Mouse (Mus musculus) spleen, postnatal 14 days (tissue): ENCODE measurements around the gene Cenps.
A peak's percentile ranks its signal among the peaks of the same experiment; 100 is the strongest.

Experiments
- DNase-seq, 2 experiments: peaks; one replicate each; pipeline ENCODE4 v3.0.0; 2021 to 2022; ENCODE audit warnings: low spot score in 2 of 2

The Cenps gene

DNA sequence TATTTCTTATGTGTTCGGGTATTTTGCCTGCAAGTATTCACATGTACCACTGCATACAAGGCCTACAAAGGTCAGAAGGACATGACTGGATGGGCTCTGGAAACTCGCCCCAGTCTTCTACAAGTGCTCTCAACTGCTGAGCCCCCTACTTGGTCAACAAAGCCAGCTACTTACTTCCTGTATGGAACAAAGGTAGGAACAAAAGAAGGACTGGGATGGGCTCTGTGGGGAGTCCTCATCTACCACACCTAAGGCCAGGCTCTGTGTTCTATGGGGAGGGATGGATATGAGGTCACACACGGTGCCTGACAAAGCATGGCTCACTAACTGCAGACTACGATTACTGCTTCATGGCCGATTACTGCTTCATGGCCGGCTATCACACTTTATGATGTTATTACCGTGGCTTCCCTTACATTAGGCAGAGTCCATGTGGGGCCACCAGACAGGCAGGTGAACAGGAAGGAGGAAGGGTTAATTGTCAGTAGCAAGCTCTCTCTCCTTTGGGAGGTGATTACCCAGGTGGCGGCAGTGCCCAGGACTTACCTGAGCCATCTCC is 20.1 kb upstream of the Cenps start:
- no peak for DNase-seq

DNA sequence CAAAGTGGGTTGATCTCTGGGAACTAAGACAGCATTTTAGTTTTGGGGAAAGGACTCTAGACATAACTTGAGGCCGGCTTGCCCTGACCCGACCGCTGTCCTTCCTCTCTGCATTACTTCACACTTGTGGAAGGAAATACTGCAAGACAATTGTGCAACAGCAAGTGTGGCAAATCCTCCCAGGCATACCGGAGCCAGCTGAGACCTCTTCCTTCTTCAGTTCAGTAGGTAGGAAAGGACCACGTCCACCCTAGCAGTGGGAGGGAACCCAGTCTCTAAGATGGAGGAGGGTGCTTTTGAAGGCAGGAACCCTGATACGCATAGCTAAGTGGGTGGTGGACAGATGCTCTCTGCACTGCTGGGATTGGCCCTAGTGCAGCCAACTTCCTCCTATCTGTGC is 18.3 kb upstream of the Cenps start:
- no peak for DNase-seq

DNA sequence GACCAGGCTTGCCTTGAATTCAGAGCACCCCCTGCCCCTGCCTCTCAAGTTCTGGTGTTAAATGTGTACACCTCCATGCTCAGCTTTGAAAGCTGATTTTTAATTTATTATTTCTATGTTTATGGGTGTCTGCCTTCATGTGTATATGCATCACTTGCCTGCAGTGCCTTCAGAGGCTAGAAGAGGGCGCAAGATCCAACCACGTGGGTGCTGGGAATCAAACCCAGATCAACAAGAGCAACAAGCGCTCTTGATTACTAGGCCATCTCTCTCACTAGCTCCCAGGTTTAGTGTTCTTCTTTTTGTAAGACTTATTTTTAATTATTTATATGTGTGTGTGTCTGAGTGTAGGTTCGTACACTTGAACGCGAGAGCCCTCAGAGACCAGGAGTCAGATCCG is 17.4 kb upstream of the Cenps start:
- DNase-seq = no peak

DNA sequence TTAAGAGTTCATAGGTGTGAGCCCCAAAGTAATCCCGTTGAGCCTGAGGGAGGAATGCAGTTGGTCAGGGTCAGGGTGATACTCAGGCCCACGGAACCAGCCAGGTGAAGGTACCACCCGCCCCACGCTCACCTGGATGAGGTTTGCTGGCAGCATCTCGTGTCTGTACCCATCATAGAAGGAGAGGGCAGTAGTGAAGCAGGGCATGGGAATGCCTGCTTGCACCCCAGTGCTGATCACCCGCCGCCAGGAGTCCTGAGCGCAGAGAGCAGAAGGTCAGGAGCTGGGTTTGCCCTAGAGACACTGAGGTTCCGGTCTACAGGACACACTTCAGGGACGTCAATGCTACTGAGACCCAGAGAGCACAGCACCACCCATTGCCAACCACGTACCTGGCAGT is 13.3 kb upstream of the Cenps start:
- no peak for DNase-seq

DNA sequence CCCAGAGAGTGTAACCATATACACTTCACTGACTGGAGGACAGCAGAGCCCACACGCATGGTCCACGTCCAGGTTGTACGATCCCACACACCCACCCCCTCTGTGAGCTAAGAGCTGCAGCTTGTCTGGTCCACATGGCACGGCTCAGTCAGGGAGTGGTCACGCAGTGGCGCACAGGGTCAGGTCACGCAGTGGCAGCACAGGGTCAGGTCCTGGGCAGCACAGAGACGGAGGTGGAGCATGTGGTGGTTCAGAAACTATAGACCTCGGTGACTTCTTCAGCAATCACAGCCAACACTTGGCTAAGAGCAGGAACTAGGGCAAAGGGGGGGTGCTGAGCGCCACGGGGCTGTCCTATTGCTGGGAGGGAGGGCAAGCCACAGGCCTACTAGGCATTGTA is 12.8 kb upstream of the Cenps start:
- DNase-seq = no peak

DNA sequence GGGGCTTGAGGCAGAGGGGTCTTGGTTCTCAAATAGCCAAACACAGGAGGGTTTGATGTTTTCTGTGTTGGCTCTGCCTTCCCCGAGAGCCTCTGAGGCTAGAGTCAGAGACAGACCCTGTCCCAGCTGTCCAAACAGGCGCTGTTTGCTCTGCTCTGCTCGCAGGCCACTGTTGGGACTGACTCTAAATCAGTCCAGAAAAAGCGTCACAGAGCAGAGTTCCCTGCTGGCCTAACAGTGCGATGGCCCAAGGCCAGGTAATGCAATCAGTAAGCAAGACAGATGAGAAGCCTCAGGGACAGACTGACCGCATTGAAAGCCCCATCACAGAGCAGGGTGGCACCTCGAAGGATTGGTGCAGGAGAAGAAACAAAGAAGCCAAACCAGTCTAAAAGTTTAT is 12.2 kb upstream of the Cenps start:
- DNase-seq = no peak

DNA sequence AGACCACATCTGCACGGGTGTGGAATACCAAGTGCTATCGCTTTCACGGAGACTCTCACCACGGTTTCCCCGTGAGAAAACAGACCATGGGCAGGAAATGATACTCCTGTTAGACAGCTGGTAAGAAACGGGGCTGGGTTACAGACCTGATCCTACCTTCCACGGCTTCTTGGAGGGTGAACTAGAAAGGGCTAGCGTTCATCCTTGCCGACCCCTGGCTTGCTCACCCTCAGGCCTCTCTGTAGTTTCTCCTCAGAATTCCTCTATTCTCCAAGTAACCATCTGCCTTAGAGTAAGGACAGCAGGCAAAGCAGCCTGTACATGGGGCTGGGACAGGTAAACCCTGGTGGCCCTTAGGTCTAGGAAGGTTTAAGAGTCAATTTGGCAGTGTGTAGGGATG is 11.8 kb upstream of the Cenps start:
- DNase-seq = no peak

DNA sequence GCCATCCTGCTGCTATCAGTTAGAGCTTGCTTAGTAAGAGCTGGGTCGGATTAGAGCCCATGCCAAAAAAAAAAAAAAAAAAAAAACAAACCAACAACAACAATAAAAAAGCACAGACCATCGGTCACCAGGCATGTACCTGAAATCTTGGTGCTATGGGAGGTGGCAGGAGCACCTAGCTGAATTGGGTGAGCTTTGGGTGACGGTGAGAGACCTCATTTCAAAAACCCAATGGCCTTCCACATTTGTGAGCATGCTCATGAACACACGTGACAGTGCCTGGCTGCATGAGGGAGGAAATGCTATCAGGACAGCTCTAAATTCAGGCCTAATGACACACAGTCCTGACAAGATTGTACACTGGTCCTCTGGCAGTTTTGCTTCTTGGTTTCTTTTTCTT is 10.7 kb upstream of the Cenps start:
- DNase-seq = no peak

DNA sequence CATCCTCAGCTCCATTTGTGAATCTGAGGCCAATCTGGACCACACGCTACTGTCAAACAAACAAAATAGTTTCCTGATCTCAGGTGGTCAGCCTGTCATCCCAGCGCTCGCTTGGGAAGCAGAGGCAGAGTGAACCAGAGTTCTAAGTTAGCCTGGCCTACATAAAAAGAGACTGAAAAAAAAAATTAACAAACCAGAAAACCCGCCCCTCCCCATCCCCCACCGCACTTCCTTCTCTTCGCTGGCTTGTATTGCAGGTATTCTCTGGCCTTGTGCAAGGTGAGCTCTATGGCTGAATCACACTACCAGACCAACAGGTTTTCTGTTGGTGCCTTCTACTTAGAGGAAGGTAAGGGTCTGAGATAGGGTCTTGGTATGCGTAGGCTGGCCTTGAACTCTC is 10.1 kb upstream of the Cenps start:
- DNase-seq = no peak

DNA sequence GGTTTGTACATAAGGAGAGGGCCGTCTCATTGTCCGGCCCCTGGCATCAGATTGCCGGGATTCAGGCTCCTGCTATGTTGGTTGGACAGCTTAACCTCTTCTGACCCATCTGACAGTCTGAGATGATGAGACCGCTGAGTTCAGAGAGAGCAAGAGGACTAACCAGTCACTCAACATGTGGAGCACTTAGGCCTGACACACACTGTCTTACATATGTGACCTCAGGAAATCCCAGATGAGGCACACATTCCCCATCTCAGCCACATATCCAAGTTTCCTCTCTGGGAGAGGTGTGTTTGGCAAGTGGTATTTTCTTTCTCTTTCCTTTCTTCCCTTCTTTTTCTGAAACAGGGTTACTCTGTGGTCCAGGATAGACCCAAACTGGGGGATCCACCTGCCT is 7.7 kb upstream of the Cenps start:
- DNase-seq = no peak

DNA sequence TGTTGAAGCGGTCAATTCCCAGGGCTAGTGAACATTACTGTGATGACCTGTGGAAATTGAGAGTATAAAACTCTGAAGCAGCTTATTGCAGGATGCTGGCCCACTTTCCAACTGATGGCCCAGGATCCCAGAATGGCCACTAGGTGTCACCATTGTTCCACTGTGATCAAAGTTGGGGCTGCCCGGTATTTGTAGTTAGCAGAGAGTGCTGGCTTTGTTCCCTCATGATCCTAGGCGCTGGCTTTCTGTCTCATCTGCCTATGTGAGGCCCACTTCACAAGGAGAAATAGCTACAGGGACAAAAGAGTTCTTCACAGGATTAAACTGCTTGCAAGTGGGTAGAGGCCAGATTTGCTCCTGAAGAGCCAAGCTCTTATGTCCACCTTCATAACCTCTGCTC is 7.0 kb upstream of the Cenps start:
- peak; percentile 52 to 69 for DNase-seq

DNA sequence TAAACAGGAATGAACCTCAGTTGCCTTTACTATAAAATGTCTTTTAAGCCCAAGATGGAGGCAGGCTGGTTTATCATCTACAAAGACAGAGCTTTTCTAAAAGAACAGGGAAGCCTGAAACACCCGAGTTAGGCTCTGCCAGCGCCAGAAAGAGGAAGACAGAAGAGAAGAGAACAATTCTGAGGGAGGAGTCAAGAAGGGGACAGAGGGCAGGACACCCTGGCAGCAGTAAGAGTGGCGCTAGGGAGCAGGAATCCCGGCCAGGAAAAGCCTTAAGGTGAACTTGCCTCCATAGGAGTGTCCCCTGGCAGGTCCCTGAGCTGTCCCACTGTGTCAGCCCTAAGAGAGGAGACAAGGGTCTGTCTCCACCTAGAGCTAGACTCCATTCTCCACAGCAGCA is 6.2 kb upstream of the Cenps start:
- DNase-seq = no peak

DNA sequence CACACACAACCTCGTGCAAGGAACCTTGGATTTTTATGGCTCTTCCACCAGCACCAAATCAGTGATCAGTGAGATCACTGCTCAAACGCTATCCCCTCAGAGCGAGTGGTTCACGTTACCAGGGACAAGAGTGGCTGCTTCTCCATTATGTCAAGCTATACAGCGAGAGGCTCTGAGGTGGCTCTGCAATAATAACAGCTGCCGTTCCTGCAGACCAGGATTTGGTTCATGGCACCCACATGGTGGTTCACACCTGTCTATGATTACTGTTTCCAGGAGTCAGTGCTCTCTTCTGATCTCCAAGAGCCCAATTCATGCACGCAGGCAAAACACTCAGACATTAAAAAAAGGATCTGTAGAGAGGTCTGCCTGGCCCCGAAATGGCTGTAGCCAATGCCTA is 1.1 kb upstream of the Cenps start:
- DNase-seq = no peak

DNA sequence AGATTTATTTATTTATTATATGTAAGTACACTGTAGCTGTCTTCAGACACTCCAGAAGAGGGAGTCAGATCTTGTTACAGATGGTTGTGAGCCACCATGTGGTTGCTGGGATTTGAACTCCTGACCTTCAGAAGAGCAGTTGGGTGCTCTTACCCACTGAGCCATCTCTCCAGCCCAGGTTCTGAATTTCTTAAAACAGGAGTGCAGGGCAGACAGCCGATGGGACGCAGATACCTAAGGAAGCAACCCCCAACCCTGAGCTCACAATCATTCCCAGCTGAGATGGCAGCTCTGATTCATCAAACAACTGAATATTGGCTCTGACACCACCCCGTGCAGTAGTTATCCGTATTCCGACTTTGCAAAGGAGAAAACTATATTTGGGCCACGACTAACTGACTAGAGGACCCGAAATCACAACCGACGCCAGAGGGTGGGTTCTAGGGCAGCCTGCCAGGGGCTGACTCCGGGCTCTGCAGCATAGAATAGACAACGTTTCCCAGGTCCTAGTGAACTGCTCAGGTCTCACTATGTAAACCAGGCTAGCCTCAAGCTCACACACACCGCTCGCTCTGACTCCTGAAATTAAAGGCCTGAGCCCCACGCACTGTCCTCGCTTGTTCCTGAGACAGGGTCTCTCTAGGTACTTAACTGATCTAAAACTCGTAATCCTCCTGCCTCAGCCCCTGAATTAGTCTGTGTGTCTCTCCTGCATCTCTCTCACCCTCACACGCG is 1.1 kb downstream of the Cenps start:
- DNase-seq = no peak

DNA sequence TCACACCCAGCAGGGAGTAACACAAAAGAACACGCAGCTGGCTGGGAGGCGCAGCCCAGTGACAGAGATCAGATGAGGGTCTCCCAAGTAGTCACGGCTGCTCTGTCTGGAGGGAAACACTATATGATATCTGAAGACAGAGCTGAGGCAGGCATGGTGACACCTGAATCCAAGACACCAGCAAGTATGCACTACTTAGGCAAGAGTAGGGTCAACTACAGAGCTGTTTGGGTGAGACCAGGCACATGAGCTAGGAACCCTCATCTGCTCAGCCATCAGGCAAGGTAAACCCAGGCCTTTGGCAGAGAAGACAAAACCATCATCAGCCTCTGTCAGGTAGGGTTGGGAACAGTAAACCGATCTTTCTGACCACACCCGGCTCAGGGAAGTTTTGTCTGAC is 4.0 kb downstream of the Cenps start:
- DNase-seq = no peak

DNA sequence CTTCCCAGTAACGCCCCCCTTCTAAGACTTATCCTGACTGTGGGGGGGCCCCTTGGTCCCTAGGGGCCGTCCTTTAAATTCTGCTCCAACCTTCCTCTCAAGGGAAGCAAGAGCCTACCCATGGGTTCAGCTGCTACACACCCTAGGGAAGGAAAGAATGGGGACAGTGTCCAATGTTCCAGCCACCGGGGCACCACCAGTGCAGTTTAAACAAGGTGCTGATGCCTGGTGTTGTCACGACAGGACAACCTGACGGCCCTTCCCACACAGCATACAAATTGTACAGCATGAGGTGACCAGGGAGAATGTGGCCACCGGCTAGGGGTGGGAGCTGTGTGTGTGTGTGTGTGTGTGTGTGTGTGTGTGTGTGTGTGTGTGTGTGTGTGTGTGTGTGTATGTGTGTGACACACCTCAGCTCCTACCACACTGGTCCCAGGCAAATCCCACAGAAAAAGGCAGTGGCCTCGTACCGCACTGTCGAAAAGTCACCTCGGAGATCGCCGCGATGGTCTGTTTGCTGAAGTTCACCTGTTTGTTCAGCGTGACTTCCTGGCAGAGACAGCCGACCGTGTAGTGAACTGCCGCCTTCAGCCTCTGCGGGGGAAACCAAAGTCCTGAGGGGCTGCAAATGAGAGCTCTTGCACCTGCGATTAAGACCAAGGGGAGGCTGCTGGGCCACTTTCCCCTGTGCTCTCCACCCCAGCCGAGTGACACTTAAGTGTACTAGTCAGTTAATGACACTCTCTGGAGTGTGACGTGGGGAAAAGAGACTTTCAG is 5.5 kb downstream of the Cenps start:
- DNase-seq = peak; percentile 31 to 32

DNA sequence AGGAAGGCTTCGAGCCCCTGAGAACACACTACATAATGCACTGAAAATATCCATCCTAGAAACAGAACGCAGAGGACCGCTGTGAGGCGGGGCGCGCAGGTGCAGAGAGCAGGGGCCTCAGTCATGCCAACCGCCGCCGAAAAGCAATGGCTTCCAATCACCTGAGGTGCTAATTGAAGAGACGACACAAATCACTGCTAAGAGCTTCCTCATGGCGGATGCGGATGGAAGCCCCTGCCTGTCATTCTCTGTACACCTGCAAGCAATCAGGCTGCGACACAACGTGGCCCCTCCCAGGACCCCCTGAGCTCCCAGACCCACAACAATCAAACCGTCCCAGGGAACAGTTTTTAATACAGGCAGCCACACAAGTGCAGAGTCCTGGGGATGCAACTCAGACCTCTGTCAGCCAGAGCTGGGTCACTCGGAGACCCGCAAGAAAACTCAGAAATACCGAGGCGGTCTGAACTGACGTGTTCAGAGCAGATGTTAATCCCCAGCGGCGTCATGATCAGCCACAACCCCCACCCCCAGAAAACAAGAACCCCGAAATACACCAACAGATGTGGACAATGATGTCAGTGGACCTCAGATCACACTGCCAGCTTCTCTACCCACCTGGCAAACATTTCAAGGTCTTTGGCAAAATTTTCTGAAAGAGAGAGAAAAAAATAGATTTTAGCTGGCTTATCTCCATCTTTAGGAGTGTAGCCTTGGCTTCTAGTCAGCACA is 6.2 kb downstream of the Cenps start:
- no peak for DNase-seq

DNA sequence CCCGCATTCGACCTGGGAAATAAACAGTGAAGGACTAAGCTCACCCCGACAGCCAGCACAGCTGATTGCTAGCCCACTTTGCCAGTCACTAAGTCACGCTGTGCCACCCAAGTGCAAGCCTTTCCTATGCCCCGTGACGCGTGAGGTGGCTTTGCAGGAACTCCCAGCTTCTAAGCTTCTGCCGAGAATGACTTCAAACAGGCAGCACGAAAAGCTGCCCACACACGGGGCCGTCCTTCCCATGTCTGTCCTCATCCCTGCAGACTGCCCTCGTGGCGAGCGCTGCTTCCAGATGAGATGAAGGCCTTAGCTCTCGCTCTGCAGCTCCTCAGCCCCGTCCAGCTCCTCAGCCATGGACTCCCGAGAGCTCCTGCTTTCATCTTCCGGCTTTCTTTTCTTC is 9.0 kb downstream of the Cenps start:
- DNase-seq = no peak

DNA sequence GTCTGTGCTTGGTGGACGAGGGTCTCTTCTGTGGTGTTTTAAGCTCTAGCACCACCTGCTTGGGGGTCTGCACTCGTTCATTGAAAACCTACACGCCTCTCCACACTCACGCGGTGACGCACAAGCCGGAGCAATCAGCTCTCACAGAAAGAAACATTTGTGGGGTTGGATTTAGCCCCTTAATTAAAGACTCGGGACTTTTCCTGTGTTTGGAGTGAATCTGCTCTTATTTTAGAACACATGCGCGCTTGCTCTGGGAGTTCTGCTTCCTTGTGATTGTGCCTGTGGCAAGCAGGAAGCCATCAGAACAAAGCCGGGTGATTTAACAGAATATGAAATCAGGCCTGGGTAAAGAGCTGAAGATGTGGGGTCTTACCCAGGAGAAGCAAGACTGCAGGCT is 10.8 kb downstream of the Cenps start, which contains the start of gene Cort:
Gene Cort, minus strand, starts transcription at position 101 of the 400 bp plus-strand sequence.
- DNase-seq = no peak

DNA sequence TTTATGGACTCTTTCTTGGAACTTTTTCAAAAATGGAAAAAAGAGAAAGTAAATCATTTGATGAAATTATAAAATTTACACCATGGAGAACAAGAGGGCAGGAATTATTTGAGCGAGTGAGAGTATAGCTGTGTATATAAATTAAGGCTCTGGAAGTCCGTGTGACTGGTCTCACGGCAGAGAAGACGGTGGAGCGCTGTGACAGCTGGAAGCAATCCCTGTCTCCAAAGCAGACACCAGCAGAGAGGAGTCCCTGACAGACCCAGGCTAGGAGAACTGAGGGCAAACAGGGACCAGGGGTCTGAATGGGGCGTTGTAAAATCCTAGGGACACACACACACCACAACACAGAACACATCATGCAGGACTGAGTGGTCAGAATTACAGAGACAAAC is 11.3 kb downstream of the Cenps start:
- no peak for DNase-seq

DNA sequence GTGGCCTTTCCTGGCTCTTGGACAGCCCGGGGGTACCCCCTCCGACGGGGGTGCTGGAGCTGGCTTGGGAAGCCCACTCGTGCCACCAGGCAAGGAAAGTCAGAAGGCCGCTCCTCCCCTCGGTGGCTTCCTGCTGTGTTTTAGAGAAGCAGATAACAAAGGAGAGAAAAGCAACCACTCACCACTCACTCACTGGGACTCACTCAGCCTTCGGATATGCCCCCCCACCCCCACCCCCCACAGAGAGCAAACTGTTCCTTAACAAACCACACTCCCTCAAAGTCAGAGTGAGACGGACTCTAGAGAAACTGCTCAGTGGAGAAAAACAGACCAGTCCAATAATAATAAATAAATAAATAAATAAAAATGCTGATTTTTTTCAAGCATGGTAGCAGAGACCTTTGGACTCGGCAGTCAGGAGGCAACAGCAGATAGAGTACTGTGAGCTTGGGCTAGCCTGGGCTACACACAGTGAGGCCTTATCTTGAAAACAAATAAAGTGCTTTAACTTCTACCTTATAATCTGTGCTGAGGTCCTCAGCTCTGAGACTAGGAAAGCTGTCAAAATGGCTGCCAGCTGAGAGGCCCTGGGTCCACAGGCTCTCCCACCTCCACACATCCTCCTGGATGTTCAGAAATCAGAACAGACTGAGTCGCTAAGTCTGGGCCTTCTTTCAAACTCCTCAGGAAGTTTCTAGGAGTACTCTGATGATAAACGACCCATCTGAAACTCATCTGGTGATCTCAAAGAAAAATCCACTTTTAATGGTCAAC is 11.9 kb downstream of the Cenps start:
- DNase-seq = no peak

DNA sequence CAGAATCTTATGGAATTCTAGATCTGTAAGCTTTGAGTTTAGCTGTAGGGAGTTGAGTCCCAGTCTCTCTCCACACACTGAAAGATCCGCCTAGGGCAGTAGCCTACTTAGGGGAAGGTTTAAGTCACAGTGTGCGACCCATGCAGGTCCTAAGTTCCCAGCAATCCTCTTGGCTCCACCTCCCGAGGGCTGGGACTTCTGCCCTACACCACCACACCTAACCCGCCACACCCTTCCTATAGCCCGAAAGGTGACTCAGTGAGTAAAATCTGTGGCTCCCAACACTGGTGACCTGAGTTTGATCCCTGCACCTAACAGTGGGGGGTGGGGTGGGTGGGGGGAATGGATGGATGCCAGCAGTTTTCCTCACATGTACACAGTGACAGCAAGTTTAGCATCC is 14.0 kb downstream of the Cenps start:
- no peak for DNase-seq
